Mouse (Mus musculus): ENCODE results near the gene Esrrg. TPM values are rescaled to one million over a fixed set of nuclear protein-coding genes. Genes with fewer than 3 reads are reported as not detected.

Gene Esrrg
- polyA plus RNA-seq, 1 experiment from 2014 or later: 10.7 TPM

- H3K9ac ChIP-seq (ENCODE audit: low read length): no peak overlapping the region
- no peaks in the 10 kb centered on the region for H3K4me1 ChIP-seq (ENCODE audit: control insufficient read depth, insufficient read depth, low read length)
- H3K9me3 ChIP-seq (replicated peaks; ENCODE audit: control insufficient read depth, low read length): no peaks in the 10 kb centered on the region
- ATAC-seq (ENCODE audit: insufficient read depth, low FRiP score): no peak
- no peak overlapping the region for H3K27ac ChIP-seq (ENCODE audit: low read length)
- H3K27me3 ChIP-seq (ENCODE audit: control insufficient read depth, insufficient read depth, low read length): no peaks in the 10 kb centered on the region
- H3K36me3 ChIP-seq (ENCODE audit: control insufficient read depth, insufficient read depth, low read length): no peaks in the 10 kb centered on the region
- 59% methylated on average over 3 of the region's 3 CpGs for WGBS
- no peak overlapping the region for H3K4me2 ChIP-seq (ENCODE audit: low read depth, low read length)
- no peak overlapping the region for H3K4me3 ChIP-seq (replicated peaks; ENCODE audit: low read length)
These were observed 155.2 kb downstream of the Esrrg start for GRCm38 (mm10) chr1:187763821-187764220.

GRCm38 (mm10) chr1:187765577-187765976, 157.0 kb downstream of the Esrrg start:
- Histone ChIP-seq H3K36me3 (ENCODE audit: control insufficient read depth, insufficient read depth, low read length) (no peaks in the 10 kb centered on the region), H3K27me3 (ENCODE audit: control insufficient read depth, insufficient read depth, low read length) (no peaks in the 10 kb centered on the region), H3K9ac (ENCODE audit: low read length) (no peak overlapping the region), H3K9me3 (replicated peaks; ENCODE audit: control insufficient read depth, low read length) (no peaks in the 10 kb centered on the region), H3K4me1 (ENCODE audit: control insufficient read depth, insufficient read depth, low read length) (no peaks in the 10 kb centered on the region), H3K27ac (ENCODE audit: low read length) (no peak overlapping the region), H3K4me3 (replicated peaks; ENCODE audit: low read length) (no peak overlapping the region), H3K4me2 (ENCODE audit: low read depth, low read length) (no peak overlapping the region)
- 77% methylated on average over 5 of the region's 5 CpGs for WGBS
- ATAC-seq (ENCODE audit: insufficient read depth, low FRiP score): no peak

GRCm38 (mm10) chr1:187767355-187767754, 158.8 kb downstream of the Esrrg start:
- no peak overlapping the region for H3K4me2 ChIP-seq (ENCODE audit: low read depth, low read length)
- no peak for ATAC-seq (ENCODE audit: insufficient read depth, low FRiP score)
- WGBS: 46% methylated on average over 2 of the region's 2 CpGs
- H3K36me3 ChIP-seq (ENCODE audit: control insufficient read depth, insufficient read depth, low read length): no peaks in the 10 kb centered on the region
- H3K4me1 ChIP-seq (ENCODE audit: control insufficient read depth, insufficient read depth, low read length): no peaks in the 10 kb centered on the region
- no peak overlapping the region for H3K27ac ChIP-seq (ENCODE audit: low read length)
- H3K9ac ChIP-seq (ENCODE audit: low read length): no peak overlapping the region
- no peaks in the 10 kb centered on the region for H3K9me3 ChIP-seq (replicated peaks; ENCODE audit: control insufficient read depth, low read length)
- H3K4me3 ChIP-seq (replicated peaks; ENCODE audit: low read length): no peak overlapping the region
- H3K27me3 ChIP-seq (ENCODE audit: control insufficient read depth, insufficient read depth, low read length): no peaks in the 10 kb centered on the region

GRCm38 (mm10) chr1:187770234-187770633, 161.6 kb downstream of the Esrrg start:
- H3K4me1 ChIP-seq (ENCODE audit: control insufficient read depth, insufficient read depth, low read length): no peaks in the 10 kb centered on the region
- no peak overlapping the region for H3K4me2 ChIP-seq (ENCODE audit: low read depth, low read length)
- WGBS: 88% methylated on average over 3 of the region's 3 CpGs
- H3K9ac ChIP-seq (ENCODE audit: low read length): no peak overlapping the region
- no peak overlapping the region for H3K27ac ChIP-seq (ENCODE audit: low read length)
- H3K36me3 ChIP-seq (ENCODE audit: control insufficient read depth, insufficient read depth, low read length): no peaks in the 10 kb centered on the region
- H3K9me3 ChIP-seq (replicated peaks; ENCODE audit: control insufficient read depth, low read length): no peaks in the 10 kb centered on the region
- H3K4me3 ChIP-seq (replicated peaks; ENCODE audit: low read length): no peak overlapping the region
- no peaks in the 10 kb centered on the region for H3K27me3 ChIP-seq (ENCODE audit: control insufficient read depth, insufficient read depth, low read length)
- no peak for ATAC-seq (ENCODE audit: insufficient read depth, low FRiP score)

GRCm38 (mm10) chr1:187771067-187771466, 162.5 kb downstream of the Esrrg start:
- no peak for ATAC-seq (ENCODE audit: insufficient read depth, low FRiP score)
- H3K4me2 ChIP-seq (ENCODE audit: low read depth, low read length): no peak overlapping the region
- H3K36me3 ChIP-seq (ENCODE audit: control insufficient read depth, insufficient read depth, low read length): no peaks in the 10 kb centered on the region
- 71% methylated on average over 4 of the region's 4 CpGs for WGBS
- no peak overlapping the region for H3K9ac ChIP-seq (ENCODE audit: low read length)
- H3K27me3 ChIP-seq (ENCODE audit: control insufficient read depth, insufficient read depth, low read length): no peaks in the 10 kb centered on the region
- H3K4me3 ChIP-seq (replicated peaks; ENCODE audit: low read length): no peak overlapping the region
- H3K9me3 ChIP-seq (replicated peaks; ENCODE audit: control insufficient read depth, low read length): no peaks in the 10 kb centered on the region
- H3K4me1 ChIP-seq (ENCODE audit: control insufficient read depth, insufficient read depth, low read length): no peaks in the 10 kb centered on the region
- H3K27ac ChIP-seq (ENCODE audit: low read length): no peak overlapping the region

GRCm38 (mm10) chr1:187779589-187780178, 171.1 kb downstream of the Esrrg start:
- Histone ChIP-seq H3K4me2 (ENCODE audit: low read depth, low read length) (no peak overlapping the region), H3K4me1 (ENCODE audit: control insufficient read depth, insufficient read depth, low read length) (no peaks in the 10 kb centered on the region), H3K27me3 (ENCODE audit: control insufficient read depth, insufficient read depth, low read length) (no peaks in the 10 kb centered on the region), H3K36me3 (ENCODE audit: control insufficient read depth, insufficient read depth, low read length) (no peaks in the 10 kb centered on the region), H3K4me3 (replicated peaks; ENCODE audit: low read length) (no peak overlapping the region), H3K27ac (ENCODE audit: low read length) (no peak overlapping the region), H3K9ac (ENCODE audit: low read length) (no peak overlapping the region), H3K9me3 (replicated peaks; ENCODE audit: control insufficient read depth, low read length) (no peaks in the 10 kb centered on the region)
- ATAC-seq (ENCODE audit: insufficient read depth, low FRiP score): no peak
- WGBS: 78% methylated on average over 10 of the region's 10 CpGs

GRCm38 (mm10) chr1:187785226-187785625, 176.6 kb downstream of the Esrrg start:
- H3K27me3 ChIP-seq (ENCODE audit: control insufficient read depth, insufficient read depth, low read length): no peaks in the 10 kb centered on the region
- no peak for ATAC-seq (ENCODE audit: insufficient read depth, low FRiP score)

GRCm38 (mm10) chr1:187787055-187788016, 178.7 kb downstream of the Esrrg start:
- H3K9ac ChIP-seq (ENCODE audit: low read length): no peak overlapping the region
- H3K27me3 ChIP-seq (ENCODE audit: control insufficient read depth, insufficient read depth, low read length): no peaks in the 10 kb centered on the region
- no peak overlapping the region for H3K4me3 ChIP-seq (replicated peaks; ENCODE audit: low read length)
- no peaks in the 10 kb centered on the region for H3K36me3 ChIP-seq (ENCODE audit: control insufficient read depth, insufficient read depth, low read length)
- no peak overlapping the region for H3K4me2 ChIP-seq (ENCODE audit: low read depth, low read length)
- no peak overlapping the region for H3K27ac ChIP-seq (ENCODE audit: low read length)
- no peak for ATAC-seq (ENCODE audit: insufficient read depth, low FRiP score)
- no peaks in the 10 kb centered on the region for H3K9me3 ChIP-seq (replicated peaks; ENCODE audit: control insufficient read depth, low read length)
- 32% methylated on average over 7 of the region's 7 CpGs for WGBS
- no peaks in the 10 kb centered on the region for H3K4me1 ChIP-seq (ENCODE audit: control insufficient read depth, insufficient read depth, low read length)

More at GRCm38 (mm10) chr1:187785226-187785625, 176.6 kb downstream of the Esrrg start:
- no peaks in the 10 kb centered on the region for H3K9me3 ChIP-seq (replicated peaks; ENCODE audit: control insufficient read depth, low read length)
- no peak overlapping the region for H3K4me3 ChIP-seq (replicated peaks; ENCODE audit: low read length)
- no peak overlapping the region for H3K9ac ChIP-seq (ENCODE audit: low read length)
- WGBS: 71% methylated on average over 4 of the region's 4 CpGs
- H3K4me1 ChIP-seq (ENCODE audit: control insufficient read depth, insufficient read depth, low read length): no peaks in the 10 kb centered on the region
- no peaks in the 10 kb centered on the region for H3K36me3 ChIP-seq (ENCODE audit: control insufficient read depth, insufficient read depth, low read length)
- no peak overlapping the region for H3K27ac ChIP-seq (ENCODE audit: low read length)
- H3K4me2 ChIP-seq (ENCODE audit: low read depth, low read length): no peak overlapping the region

- H3K9ac ChIP-seq (ENCODE audit: low read length): no peak overlapping the region
- no peaks in the 10 kb centered on the region for H3K27me3 ChIP-seq (ENCODE audit: control insufficient read depth, insufficient read depth, low read length)
- no peaks in the 10 kb centered on the region for H3K36me3 ChIP-seq (ENCODE audit: control insufficient read depth, insufficient read depth, low read length)
- H3K4me2 ChIP-seq (ENCODE audit: low read depth, low read length): no peak overlapping the region
- WGBS: 83% methylated on average over 5 of the region's 5 CpGs
- no peak overlapping the region for H3K4me3 ChIP-seq (replicated peaks; ENCODE audit: low read length)
- no peaks in the 10 kb centered on the region for H3K4me1 ChIP-seq (ENCODE audit: control insufficient read depth, insufficient read depth, low read length)
- H3K9me3 ChIP-seq (replicated peaks; ENCODE audit: control insufficient read depth, low read length): no peaks in the 10 kb centered on the region
- no peak for ATAC-seq (ENCODE audit: insufficient read depth, low FRiP score)
- no peak overlapping the region for H3K27ac ChIP-seq (ENCODE audit: low read length)
These were observed 185.8 kb downstream of the Esrrg start for GRCm38 (mm10) chr1:187794240-187794930.

Data from stomach, embryonic 16.5 days (tissue).